Mouse (Mus musculus): ENCODE data around the gene Nps. TPM values are rescaled to one million over a fixed set of nuclear protein-coding genes. Genes with fewer than 3 reads are reported as not detected.

Gene Nps
- total and polyA plus RNA-seq, 2 experiments, result not detected

DNA sequence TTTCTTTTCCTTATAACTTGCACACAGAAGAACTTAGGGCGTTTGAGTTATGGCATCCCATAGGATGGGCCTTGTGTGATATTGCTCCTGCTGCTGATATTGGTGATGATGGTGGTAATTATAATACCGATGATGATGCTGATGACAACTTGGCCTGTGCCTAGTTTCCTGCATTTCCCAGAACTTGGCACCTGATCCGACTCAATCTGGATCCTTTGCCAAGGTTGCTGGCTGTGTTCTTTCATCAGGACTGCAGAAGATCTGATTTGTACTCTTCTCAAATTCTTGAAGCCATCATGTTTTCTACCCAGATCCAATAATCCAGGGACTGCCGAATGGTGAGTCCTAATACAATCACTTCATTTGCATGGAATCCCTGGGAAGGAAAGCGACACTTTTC lies 32.5 kb upstream of the Nps start:
- Histone ChIP-seq H3K4me1 (ENCODE audit: control insufficient read depth, insufficient read depth, low read length) (no peaks in the 10 kb centered on the region), H3K27me3 (ENCODE audit: control insufficient read depth, insufficient read depth, low read length) (no peaks in the 10 kb centered on the region), H3K4me3 (ENCODE audit: insufficient read depth, low read depth, low read length) (no peak overlapping the region), H3K36me3 (ENCODE audit: control insufficient read depth, insufficient read depth, low read length) (no peaks in the 10 kb centered on the region), H3K79me2 (ENCODE audit: control insufficient read depth, insufficient read depth, low read length) (no peaks in the 10 kb centered on the region), H3K27ac (replicated peaks; ENCODE audit: insufficient read depth, low read depth, low read length) (no peak overlapping the region), H3K9ac (ENCODE audit: low read depth, low read length) (no peak overlapping the region)
- WGBS, result 86% methylated on average over 5 of the region's 5 CpGs
- TF ChIP-seq POLR2A (IDR thresholded peaks at IDR 0.05; ENCODE audit: extremely low read depth, insufficient read depth, low read length) (no peak), CTCF (IDR thresholded peaks at IDR 0.05; ENCODE audit: low read depth, low read length) (no peak)
- no peak for DNase-seq (ENCODE audit: extremely low read depth, low read depth, low spot score)

DNA sequence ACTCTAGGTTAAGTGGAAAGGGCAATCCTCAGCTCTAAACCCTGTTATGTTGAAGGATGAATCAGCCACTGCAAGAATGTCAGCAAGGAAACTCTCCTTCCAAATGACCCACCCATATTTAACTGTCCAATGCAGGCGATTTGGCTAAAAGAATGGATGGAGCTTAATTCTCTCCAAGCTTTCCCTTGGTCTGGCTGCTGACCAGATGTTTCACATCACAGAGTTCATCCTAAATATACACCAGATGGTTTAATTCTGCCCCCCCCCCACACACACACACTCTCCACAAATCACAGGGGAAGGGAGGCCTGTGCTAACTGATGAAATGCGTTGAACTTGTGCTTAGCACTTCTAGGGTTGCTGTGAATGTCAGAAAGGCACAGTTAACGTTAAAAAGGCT lies 21.4 kb upstream of the Nps start:
- Histone ChIP-seq H3K4me3 (ENCODE audit: insufficient read depth, low read depth, low read length) (no peak overlapping the region), H3K4me1 (ENCODE audit: control insufficient read depth, insufficient read depth, low read length) (no peaks in the 10 kb centered on the region), H3K79me2 (ENCODE audit: control insufficient read depth, insufficient read depth, low read length) (no peaks in the 10 kb centered on the region), H3K9ac (ENCODE audit: low read depth, low read length) (no peak overlapping the region), H3K27me3 (ENCODE audit: control insufficient read depth, insufficient read depth, low read length) (no peaks in the 10 kb centered on the region), H3K27ac (replicated peaks; ENCODE audit: insufficient read depth, low read depth, low read length) (no peak overlapping the region), H3K36me3 (ENCODE audit: control insufficient read depth, insufficient read depth, low read length) (no peaks in the 10 kb centered on the region)
- no peak for DNase-seq (ENCODE audit: extremely low read depth, low read depth, low spot score)
- 67% methylated on average over 3 of the region's 3 CpGs for WGBS
- TF ChIP-seq POLR2A (IDR thresholded peaks at IDR 0.05; ENCODE audit: extremely low read depth, insufficient read depth, low read length) (no peak), CTCF (IDR thresholded peaks at IDR 0.05; ENCODE audit: low read depth, low read length) (no peak)

DNA sequence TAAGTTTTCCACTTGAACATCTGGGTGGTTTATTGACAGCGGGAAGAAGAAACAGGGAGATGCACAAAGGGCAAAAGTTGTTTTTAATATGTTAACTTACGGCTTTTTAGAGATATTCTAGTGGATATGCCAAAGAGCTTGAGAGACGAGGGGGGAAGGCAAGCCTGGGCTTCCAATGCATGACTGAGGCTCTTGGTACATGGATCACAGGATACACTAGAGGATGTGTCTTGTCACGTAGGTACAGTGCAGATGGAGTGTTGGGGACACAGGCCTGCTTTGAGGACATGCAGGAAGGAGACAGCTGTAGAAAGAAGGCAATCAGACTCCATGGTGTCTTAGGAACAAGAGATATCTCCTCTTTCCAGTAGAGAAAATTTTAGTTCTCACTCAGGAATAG lies 19.1 kb upstream of the Nps start:
- H3K36me3 ChIP-seq (ENCODE audit: control insufficient read depth, insufficient read depth, low read length), result no peaks in the 10 kb centered on the region
- WGBS, result 91% methylated on average over 4 of the region's 4 CpGs
- H3K9ac ChIP-seq (ENCODE audit: low read depth, low read length), result no peak overlapping the region
- TF ChIP-seq POLR2A (IDR thresholded peaks at IDR 0.05; ENCODE audit: extremely low read depth, insufficient read depth, low read length) (no peak), CTCF (IDR thresholded peaks at IDR 0.05; ENCODE audit: low read depth, low read length) (no peak)
- H3K27me3 ChIP-seq (ENCODE audit: control insufficient read depth, insufficient read depth, low read length), result no peaks in the 10 kb centered on the region
- no peak for DNase-seq (ENCODE audit: extremely low read depth, low read depth, low spot score)
- no peak overlapping the region for H3K27ac ChIP-seq (replicated peaks; ENCODE audit: insufficient read depth, low read depth, low read length)
- no peak overlapping the region for H3K4me3 ChIP-seq (ENCODE audit: insufficient read depth, low read depth, low read length)
- no peaks in the 10 kb centered on the region for H3K79me2 ChIP-seq (ENCODE audit: control insufficient read depth, insufficient read depth, low read length)
- H3K4me1 ChIP-seq (ENCODE audit: control insufficient read depth, insufficient read depth, low read length), result no peaks in the 10 kb centered on the region

DNA sequence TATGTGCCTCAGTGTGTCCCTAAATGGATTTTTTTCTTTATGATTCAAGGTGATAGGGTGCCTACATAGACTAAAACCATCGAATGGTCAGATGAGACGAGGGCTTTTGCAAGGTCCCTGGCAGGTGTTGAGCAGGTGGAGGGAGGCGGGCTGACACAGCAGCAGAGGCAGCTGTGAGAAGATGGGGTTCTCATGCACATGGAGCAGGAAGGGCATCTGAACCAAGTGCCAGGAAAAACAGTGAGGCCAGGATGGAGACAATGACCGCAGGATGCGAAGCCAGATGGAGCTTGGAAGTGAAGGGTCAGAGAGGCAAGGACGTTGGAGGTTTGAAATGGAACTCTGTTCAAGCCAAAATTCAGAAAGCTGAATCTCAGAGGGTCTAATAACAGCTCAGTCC lies 18.5 kb upstream of the Nps start:
- H3K4me1 ChIP-seq (ENCODE audit: control insufficient read depth, insufficient read depth, low read length), result no peaks in the 10 kb centered on the region
- DNase-seq (ENCODE audit: extremely low read depth, low read depth, low spot score), result no peak
- no peak overlapping the region for H3K9ac ChIP-seq (ENCODE audit: low read depth, low read length)
- H3K27me3 ChIP-seq (ENCODE audit: control insufficient read depth, insufficient read depth, low read length), result no peaks in the 10 kb centered on the region
- TF ChIP-seq POLR2A (IDR thresholded peaks at IDR 0.05; ENCODE audit: extremely low read depth, insufficient read depth, low read length) (no peak), CTCF (IDR thresholded peaks at IDR 0.05; ENCODE audit: low read depth, low read length) (no peak)
- H3K36me3 ChIP-seq (ENCODE audit: control insufficient read depth, insufficient read depth, low read length), result no peaks in the 10 kb centered on the region
- WGBS, result 86% methylated on average over 6 of the region's 6 CpGs
- no peak overlapping the region for H3K27ac ChIP-seq (replicated peaks; ENCODE audit: insufficient read depth, low read depth, low read length)
- no peaks in the 10 kb centered on the region for H3K79me2 ChIP-seq (ENCODE audit: control insufficient read depth, insufficient read depth, low read length)
- H3K4me3 ChIP-seq (ENCODE audit: insufficient read depth, low read depth, low read length), result no peak overlapping the region

DNA sequence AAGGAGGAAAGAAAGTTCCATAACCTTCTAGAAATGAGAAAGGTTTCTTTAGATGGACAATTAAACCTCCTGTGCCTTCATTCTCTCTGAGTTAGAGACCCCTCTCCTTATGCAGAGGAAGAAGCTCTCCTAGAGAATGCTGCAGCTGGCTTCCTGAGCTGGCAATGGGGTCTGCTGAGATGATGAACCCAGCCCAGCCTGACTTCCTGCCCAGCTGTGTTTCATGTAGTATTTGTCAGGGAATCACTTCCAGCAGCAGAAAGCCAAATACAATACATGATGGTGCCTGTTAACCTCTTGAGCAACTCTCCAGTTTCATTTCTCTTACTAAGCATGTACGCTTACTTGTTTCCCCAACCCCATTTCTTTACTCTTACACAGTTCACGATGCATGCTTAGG lies 17.9 kb upstream of the Nps start:
- TF ChIP-seq POLR2A (IDR thresholded peaks at IDR 0.05; ENCODE audit: extremely low read depth, insufficient read depth, low read length) (no peak), CTCF (IDR thresholded peaks at IDR 0.05; ENCODE audit: low read depth, low read length) (no peak)
- Histone ChIP-seq H3K9ac (ENCODE audit: low read depth, low read length) (no peak overlapping the region), H3K79me2 (ENCODE audit: control insufficient read depth, insufficient read depth, low read length) (no peaks in the 10 kb centered on the region), H3K36me3 (ENCODE audit: control insufficient read depth, insufficient read depth, low read length) (no peaks in the 10 kb centered on the region), H3K4me3 (ENCODE audit: insufficient read depth, low read depth, low read length) (no peak overlapping the region), H3K4me1 (ENCODE audit: control insufficient read depth, insufficient read depth, low read length) (no peaks in the 10 kb centered on the region), H3K27me3 (ENCODE audit: control insufficient read depth, insufficient read depth, low read length) (no peaks in the 10 kb centered on the region), H3K27ac (replicated peaks; ENCODE audit: insufficient read depth, low read depth, low read length) (no peak overlapping the region)
- no peak for DNase-seq (ENCODE audit: extremely low read depth, low read depth, low spot score)
- WGBS, result 82% methylated on average over 2 of the region's 2 CpGs

DNA sequence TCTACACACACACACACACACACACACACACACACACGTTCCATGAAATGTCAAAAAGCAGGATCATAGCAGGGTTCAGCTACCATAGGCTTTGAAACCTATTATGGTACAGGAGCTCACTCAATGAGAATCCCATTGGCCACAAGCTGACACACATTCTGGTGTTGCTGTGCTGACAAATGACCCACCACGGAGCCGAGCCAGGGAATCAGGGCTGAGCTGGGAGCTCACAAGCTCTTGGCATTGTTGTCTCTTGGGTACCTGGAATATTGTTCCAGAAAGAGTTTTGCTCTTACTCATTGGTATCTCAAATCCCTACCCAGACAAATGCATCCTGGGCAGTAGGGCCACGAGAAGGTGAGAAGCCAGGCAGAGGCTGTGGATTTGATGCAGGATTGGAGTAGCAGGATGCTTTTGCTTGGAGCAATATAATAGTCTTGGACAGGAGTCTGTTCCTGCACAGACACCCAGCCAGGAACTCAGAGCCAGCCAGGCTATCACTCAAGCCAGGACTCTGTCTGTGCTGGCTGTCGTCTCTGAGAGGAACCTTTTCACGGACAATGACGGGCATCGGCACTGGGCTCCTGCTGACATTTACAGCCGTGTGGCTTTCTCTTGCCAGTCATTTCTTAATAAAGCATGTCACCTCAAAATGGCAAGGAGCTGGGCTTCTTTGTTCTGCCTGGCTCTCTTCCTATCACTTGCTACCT lies 14.2 kb upstream of the Nps start:
- H3K27me3 ChIP-seq (ENCODE audit: control insufficient read depth, insufficient read depth, low read length), result no peaks in the 10 kb centered on the region
- H3K79me2 ChIP-seq (ENCODE audit: control insufficient read depth, insufficient read depth, low read length), result no peaks in the 10 kb centered on the region
- no peaks in the 10 kb centered on the region for H3K36me3 ChIP-seq (ENCODE audit: control insufficient read depth, insufficient read depth, low read length)
- no peak for DNase-seq (ENCODE audit: extremely low read depth, low read depth, low spot score)
- WGBS, result 83% methylated on average over 9 of the region's 9 CpGs
- no peak for TF ChIP-seq POLR2A (IDR thresholded peaks at IDR 0.05; ENCODE audit: extremely low read depth, insufficient read depth, low read length)
- TF ChIP-seq CTCF (IDR thresholded peaks at IDR 0.05; ENCODE audit: low read depth, low read length), result no peak
- H3K4me1 ChIP-seq (ENCODE audit: control insufficient read depth, insufficient read depth, low read length), result no peaks in the 10 kb centered on the region
- H3K4me3 ChIP-seq (ENCODE audit: insufficient read depth, low read depth, low read length), result no peak overlapping the region
- no peak overlapping the region for H3K27ac ChIP-seq (replicated peaks; ENCODE audit: insufficient read depth, low read depth, low read length)
- H3K9ac ChIP-seq (ENCODE audit: low read depth, low read length), result no peak overlapping the region
